Mouse (Mus musculus): ENCODE measurements at regions not wholly inside any gene's neighbourhood (a gene's known extent, or its start where the extent isn't known, plus 50 kb on each side); places are given as distances from the start of the nearest gene placed in this dataset.
"Not testable (repeated sequence)": the region's sequence is repeated elsewhere in the genome, so short reads cannot be mapped to it uniquely, and the experiment has no call there.

DNA sequence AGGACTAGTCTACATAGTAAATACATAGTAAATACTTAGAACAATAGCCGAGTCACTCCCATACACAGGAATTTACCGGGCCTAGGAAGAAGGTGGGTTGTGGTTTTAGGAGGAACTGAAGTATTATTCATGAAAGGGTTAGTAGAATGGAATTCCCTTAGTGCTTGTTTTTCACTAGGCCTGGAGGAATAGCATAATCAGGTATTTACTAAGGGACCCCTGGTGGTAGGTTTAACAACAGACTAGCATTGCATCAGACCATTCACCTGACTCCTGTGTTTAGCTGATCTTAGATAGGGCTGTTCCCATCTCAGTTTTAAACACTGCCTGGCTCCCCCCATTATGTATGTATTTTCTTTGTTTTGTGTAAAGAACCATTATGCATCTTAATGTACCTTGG is 339.0 kb downstream of the Dync2h1 start:
- not testable (repeated sequence) for ATAC-seq (ENCODE audit: insufficient read depth, low FRiP score, low read depth); H3K9ac ChIP-seq; H3K36me3 ChIP-seq; H3K27me3 ChIP-seq (replicated peaks); H3K9me3 ChIP-seq; H3K27ac ChIP-seq; H3K4me1 ChIP-seq; H3K4me3 ChIP-seq (replicated peaks); H3K4me2 ChIP-seq
- 80% methylated on average over 2 of the region's 2 CpGs for WGBS

DNA sequence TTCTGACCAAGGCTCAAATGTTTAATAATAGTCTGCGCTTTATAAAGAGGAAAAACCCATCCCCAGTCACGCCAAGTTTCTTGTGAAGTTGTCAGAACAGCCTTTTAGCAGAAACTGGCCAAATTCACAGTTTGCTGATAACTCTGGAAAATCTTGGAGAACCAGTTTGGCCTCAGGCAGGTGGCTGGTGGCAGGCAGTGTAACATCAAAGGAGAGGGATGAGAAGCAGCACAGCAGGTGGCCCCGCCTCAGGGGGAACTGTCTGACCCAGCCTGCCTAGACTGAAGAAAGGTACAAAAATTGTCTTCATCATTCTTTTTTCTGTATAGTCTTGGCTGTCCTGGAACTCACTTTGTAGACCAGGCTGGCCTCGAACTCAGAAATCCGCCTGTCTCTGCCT is 349.3 kb downstream of the Dync2h1 start:
- H3K4me3 ChIP-seq (replicated peaks); H3K27me3 ChIP-seq (replicated peaks); H3K9me3 ChIP-seq; H3K4me1 ChIP-seq; H3K4me2 ChIP-seq; H3K27ac ChIP-seq; H3K36me3 ChIP-seq; H3K9ac ChIP-seq; ATAC-seq (ENCODE audit: insufficient read depth, low FRiP score, low read depth): not testable (repeated sequence)
- WGBS, result 61% methylated on average over 5 of the region's 5 CpGs

DNA sequence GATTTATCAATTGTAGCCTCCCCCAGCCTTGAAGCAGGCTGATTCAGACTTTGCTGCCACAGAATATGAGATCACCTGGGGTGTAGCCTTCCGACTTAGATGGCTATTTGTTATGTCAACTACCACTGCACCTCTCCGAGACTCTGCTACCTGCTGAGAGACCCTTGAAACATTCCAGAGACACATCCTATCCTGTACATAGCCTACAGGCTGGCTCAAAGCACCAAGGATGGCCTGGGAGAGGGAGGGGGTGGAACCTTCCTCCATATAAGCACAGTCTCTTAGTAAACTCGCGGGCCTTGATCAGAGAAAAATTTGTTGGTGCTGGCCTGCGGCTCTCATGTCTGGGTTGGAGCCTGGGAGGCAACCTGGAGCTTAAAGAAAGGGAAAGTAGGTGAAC is 349.8 kb downstream of the Dync2h1 start:
- no peak for ATAC-seq (ENCODE audit: insufficient read depth, low FRiP score, low read depth)
- 58% methylated on average over 5 of the region's 5 CpGs for WGBS

DNA sequence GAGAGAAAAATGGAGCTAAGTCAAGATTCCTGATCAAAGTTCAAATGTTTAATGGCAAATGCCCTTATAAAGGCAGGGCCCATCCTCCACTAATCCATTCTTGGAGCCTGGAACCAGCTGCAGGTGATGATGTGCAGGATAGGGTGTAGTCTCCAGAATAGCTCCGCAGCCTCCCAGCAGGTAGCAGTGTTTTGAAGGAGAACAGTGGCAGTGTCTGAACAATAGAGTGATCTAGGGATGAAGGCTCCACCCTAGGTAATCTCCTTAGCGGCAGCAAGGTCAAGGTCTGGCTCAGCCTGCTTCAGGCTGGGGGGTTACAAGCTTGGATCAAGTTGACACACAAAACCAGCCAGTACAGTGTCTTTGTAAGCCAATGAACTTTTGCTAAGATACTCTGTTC is 351.4 kb downstream of the Dync2h1 start:
- no peak overlapping the region for H3K27ac ChIP-seq
- H3K9me3 ChIP-seq, result no peaks in the 10 kb centered on the region
- H3K4me1 ChIP-seq, result no peaks in the 10 kb centered on the region
- H3K27me3 ChIP-seq (replicated peaks), result no peaks in the 10 kb centered on the region
- no peaks in the 10 kb centered on the region for H3K36me3 ChIP-seq
- 56% methylated on average over 2 of the region's 2 CpGs for WGBS
- no peak overlapping the region for H3K4me2 ChIP-seq
- H3K9ac ChIP-seq, result no peak overlapping the region
- no peak for ATAC-seq (ENCODE audit: insufficient read depth, low FRiP score, low read depth)
- no peak overlapping the region for H3K4me3 ChIP-seq (replicated peaks)

More for the DNA sequence above, 349.8 kb downstream of the Dync2h1 start:
- H3K36me3 ChIP-seq, result no peaks in the 10 kb centered on the region
- H3K9me3 ChIP-seq, result no peaks in the 10 kb centered on the region
- no peaks in the 10 kb centered on the region for H3K4me1 ChIP-seq
- no peak overlapping the region for H3K9ac ChIP-seq
- no peak overlapping the region for H3K27ac ChIP-seq
- no peaks in the 10 kb centered on the region for H3K27me3 ChIP-seq (replicated peaks)
- no peak overlapping the region for H3K4me2 ChIP-seq
- H3K4me3 ChIP-seq (replicated peaks), result no peak overlapping the region

DNA sequence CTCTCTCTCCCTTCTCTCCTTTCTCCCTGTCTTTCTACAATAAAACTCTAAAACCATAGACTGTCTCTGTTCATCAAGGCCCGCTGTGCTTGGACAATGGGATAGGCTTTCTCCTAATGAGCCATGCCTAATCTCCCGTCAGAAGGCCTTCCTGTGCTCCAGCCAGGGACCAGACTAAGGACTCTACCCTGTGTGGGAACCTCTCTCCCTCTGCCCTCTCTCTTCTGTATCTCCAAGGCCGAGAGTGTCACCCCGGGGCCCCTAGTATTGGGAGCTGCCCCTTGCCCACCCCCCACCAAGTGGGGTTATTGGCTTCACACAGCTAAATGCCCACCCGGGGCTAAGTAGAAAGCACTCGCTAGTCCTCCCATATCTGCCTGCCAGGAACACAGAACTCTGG is 352.6 kb downstream of the Dync2h1 start:
- H3K4me2 ChIP-seq; H3K4me3 ChIP-seq (replicated peaks); H3K4me1 ChIP-seq; H3K27ac ChIP-seq; ATAC-seq (ENCODE audit: insufficient read depth, low FRiP score, low read depth); H3K36me3 ChIP-seq; H3K9ac ChIP-seq; H3K9me3 ChIP-seq; H3K27me3 ChIP-seq (replicated peaks): not testable (repeated sequence)
- WGBS, result 81% methylated on average over 6 of the region's 6 CpGs

DNA sequence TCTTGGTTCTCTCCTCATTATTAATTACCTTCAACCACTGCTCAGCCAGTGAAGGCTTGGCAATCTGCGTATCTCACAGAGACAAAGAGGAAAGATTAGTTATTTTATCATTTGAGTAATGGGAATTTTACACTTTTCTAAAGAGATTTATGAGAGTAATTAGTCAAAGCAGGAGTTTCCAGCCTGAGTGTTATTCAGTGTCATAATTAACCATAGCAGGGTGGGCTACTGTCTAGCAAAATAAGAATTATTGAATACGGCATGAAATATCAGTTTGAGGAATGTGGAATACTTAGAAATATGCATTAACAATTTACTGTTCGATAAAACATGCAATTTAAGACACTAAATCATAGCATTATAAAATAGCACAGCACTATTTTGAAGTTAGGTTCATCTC is 357.7 kb downstream of the Dync2h1 start:
- no peaks in the 10 kb centered on the region for H3K9me3 ChIP-seq
- no peak overlapping the region for H3K4me3 ChIP-seq (replicated peaks)
- H3K4me1 ChIP-seq, result no peaks in the 10 kb centered on the region
- no peaks in the 10 kb centered on the region for H3K27me3 ChIP-seq (replicated peaks)
- H3K27ac ChIP-seq, result no peak overlapping the region
- no peaks in the 10 kb centered on the region for H3K36me3 ChIP-seq
- H3K9ac ChIP-seq, result no peak overlapping the region
- no peak overlapping the region for H3K4me2 ChIP-seq
- no peak for ATAC-seq (ENCODE audit: insufficient read depth, low FRiP score, low read depth)
- 68% methylated on average over 3 of the region's 3 CpGs for WGBS

DNA sequence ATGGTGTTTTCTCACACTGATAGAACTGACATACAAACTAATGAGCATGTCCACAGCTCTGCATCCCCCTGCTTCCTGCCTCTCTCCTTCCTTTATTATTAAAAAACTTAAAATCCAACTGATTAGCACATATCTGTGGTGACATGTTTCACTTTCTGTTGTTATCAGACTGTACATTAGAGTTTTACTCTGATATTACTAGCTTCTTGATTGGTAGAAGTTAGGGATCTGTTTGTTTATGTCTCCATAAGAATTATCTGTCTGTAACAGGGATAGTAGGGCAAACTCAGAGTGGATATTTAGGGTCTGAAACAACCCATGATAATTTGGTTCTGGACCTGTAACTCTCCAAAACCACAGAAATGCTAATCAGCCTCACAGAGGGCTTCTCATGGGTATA is 358.6 kb downstream of the Dync2h1 start:
- ATAC-seq (ENCODE audit: insufficient read depth, low FRiP score, low read depth), result no peak
- no peak overlapping the region for H3K4me3 ChIP-seq (replicated peaks)

DNA sequence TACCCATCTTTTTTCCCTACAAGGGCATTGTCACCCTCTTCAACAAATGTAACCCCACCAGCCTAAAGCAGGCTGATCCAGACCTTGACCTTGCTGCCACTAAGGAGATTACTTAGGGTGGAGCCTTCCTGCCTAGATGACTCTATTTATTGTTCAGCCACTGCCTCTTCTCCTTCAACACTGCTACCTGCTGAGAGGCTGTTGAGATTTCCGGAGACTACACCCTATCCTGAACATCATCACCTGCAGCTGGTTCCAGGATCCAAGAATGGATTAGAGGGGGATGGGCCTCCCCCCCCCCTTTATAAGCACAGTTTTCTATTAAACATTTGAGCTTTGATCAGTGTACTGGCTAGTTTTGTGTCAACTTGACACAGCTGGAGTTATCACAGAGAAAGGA is 360.3 kb downstream of the Dync2h1 start:
- not testable (repeated sequence) for H3K9me3 ChIP-seq; H3K27ac ChIP-seq; H3K4me3 ChIP-seq (replicated peaks); H3K27me3 ChIP-seq (replicated peaks); H3K4me1 ChIP-seq; H3K4me2 ChIP-seq; H3K36me3 ChIP-seq; ATAC-seq (ENCODE audit: insufficient read depth, low FRiP score, low read depth); H3K9ac ChIP-seq
- 83% methylated on average over 1 of the region's 1 CpGs for WGBS

More for the DNA sequence above, 358.6 kb downstream of the Dync2h1 start:
- no peaks in the 10 kb centered on the region for H3K9me3 ChIP-seq
- H3K4me1 ChIP-seq, result no peaks in the 10 kb centered on the region
- H3K27me3 ChIP-seq (replicated peaks), result no peaks in the 10 kb centered on the region
- H3K27ac ChIP-seq, result no peak overlapping the region
- H3K36me3 ChIP-seq, result no peaks in the 10 kb centered on the region
- no peak overlapping the region for H3K4me2 ChIP-seq
- H3K9ac ChIP-seq, result no peak overlapping the region

DNA sequence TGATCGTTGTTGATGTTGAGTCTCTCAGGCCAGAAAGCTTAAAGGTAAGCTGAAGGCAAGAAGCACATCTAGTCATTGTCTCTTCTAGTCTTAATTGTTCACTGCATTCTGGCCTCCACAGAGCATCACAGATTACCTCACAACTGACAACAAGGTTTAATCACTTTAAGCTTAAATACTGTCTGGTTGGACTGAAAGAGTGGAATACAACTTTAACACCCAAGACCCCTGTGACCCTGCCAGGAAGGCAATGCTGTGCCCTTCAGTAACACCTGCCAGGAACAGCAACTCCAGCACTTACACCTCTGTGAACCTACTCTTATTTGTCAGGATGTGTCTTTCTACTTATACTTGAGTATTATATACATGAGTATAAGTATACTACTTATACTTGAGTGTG is 360.7 kb downstream of the Dync2h1 start:
- WGBS, result 74% methylated on average over 1 of the region's 1 CpGs
- no peak for ATAC-seq (ENCODE audit: insufficient read depth, low FRiP score, low read depth)

DNA sequence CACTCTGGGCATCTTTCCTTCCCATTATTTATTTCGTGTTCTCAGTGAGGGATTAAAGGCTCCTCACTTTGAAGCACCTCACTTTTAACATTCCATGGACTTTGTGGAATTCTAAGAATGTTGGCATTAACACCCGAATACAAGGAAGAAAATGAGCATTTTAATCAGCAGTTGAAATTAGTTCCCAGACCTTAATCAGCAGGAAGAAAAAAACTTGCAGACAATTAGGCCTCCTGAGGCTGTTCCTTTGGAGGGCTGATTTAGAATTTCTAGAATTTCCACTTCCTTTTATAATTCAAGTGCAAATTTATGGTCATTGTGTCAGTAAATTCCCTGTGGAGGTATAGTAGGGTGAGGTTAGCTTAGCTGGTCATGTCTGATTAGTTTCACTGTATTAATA is 407.6 kb downstream of the Dync2h1 start:
- H3K4me3 ChIP-seq (replicated peaks), result no peak overlapping the region
- H3K9me3 ChIP-seq, result no peaks in the 10 kb centered on the region
- H3K27ac ChIP-seq, result no peak overlapping the region
- 35% methylated on average over 2 of the region's 2 CpGs for WGBS
- no peak overlapping the region for H3K9ac ChIP-seq
- H3K4me2 ChIP-seq, result no peak overlapping the region
- H3K4me1 ChIP-seq, result no peaks in the 10 kb centered on the region
- H3K36me3 ChIP-seq, result no peaks in the 10 kb centered on the region
- H3K27me3 ChIP-seq (replicated peaks), result no peaks in the 10 kb centered on the region
- ATAC-seq (ENCODE audit: insufficient read depth, low FRiP score, low read depth), result no peak

More for the DNA sequence above, 360.7 kb downstream of the Dync2h1 start:
- no peaks in the 10 kb centered on the region for H3K36me3 ChIP-seq
- H3K4me3 ChIP-seq (replicated peaks), result no peak overlapping the region
- no peaks in the 10 kb centered on the region for H3K4me1 ChIP-seq
- no peak overlapping the region for H3K27ac ChIP-seq
- no peaks in the 10 kb centered on the region for H3K9me3 ChIP-seq
- no peak overlapping the region for H3K4me2 ChIP-seq
- no peak overlapping the region for H3K9ac ChIP-seq
- H3K27me3 ChIP-seq (replicated peaks), result no peaks in the 10 kb centered on the region

DNA sequence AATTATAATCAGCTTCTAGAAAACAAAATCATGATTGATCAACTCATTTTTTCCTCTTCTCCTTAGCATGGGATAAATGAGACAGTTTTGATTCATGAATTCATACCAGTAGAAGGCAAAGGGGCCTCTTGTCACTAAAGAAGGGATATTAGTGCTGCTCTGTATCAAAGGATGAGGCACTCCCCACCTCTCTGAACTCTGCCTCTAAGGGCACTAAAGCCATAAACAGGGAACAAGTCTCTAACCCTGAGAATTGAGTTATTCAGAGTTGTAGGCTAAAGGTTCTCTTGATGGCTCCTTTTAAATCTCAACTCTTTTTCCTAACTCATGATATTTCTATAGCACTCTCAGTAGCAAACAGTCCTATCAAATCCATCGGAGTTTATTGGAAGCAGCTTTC is 442.8 kb downstream of the Dync2h1 start:
- ATAC-seq (ENCODE audit: insufficient read depth, low FRiP score, low read depth), result no peak
- Histone ChIP-seq H3K4me3 (replicated peaks) (no peak overlapping the region), H3K27me3 (replicated peaks) (no peaks in the 10 kb centered on the region), H3K27ac (no peak overlapping the region), H3K9ac (no peak overlapping the region), H3K4me2 (no peak overlapping the region), H3K36me3 (no peaks in the 10 kb centered on the region), H3K4me1 (no peaks in the 10 kb centered on the region), H3K9me3 (no peaks in the 10 kb centered on the region)
- 92% methylated on average over 1 of the region's 1 CpGs for WGBS

DNA sequence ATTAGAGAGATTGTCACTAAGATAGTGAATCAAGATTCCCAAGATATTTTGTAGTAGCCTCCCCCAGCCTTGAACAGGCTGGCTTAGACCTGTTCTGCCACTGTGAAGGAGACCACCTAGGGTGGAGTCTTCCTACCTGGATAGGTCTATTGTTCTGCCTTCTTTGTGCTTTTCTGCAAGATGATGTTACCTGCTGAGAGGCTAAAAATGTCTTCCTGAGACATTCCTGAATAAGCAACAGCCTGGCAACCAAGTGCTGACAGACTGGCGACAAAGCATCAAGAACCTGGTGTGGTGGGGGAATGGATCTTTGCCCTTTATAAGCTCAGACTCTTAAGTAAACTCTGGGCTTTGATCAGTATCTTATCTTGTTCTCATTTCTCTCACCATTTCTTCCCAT is 447.8 kb downstream of the Dync2h1 start:
- H3K27me3 ChIP-seq (replicated peaks), result no peaks in the 10 kb centered on the region
- no peak for ATAC-seq (ENCODE audit: insufficient read depth, low FRiP score, low read depth)
- WGBS, result 67% methylated on average over 1 of the region's 1 CpGs

DNA sequence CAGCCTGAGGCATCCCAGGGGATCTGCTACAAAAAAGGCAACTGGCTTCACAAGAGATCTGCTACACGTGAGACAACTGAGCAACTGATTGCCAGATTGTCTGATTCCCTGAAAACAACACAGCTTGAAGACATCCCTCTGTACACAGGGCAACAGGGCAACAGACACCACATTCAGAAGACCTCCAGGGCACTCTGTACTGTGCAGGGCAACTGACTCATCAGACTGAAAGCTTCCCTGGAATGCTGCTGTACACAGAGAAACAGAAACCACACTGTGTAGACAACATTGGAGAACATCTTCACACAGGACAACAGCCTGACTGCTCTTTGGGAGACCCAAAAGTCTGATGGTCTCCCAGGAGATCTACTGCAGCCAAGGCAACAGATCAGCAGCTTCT is 456.8 kb upstream of the Ddi1 start:
- no peak for ATAC-seq (ENCODE audit: insufficient read depth, low FRiP score, low read depth)
- Histone ChIP-seq H3K27me3 (replicated peaks) (no peaks in the 10 kb centered on the region), H3K36me3 (no peaks in the 10 kb centered on the region), H3K4me3 (replicated peaks) (no peak overlapping the region), H3K27ac (no peak overlapping the region), H3K4me2 (no peak overlapping the region), H3K9me3 (no peaks in the 10 kb centered on the region), H3K4me1 (no peaks in the 10 kb centered on the region), H3K9ac (no peak overlapping the region)
- 78% methylated on average over 1 of the region's 1 CpGs for WGBS

More for the DNA sequence above, 447.8 kb downstream of the Dync2h1 start:
- H3K9me3 ChIP-seq, result no peaks in the 10 kb centered on the region
- no peak overlapping the region for H3K4me3 ChIP-seq (replicated peaks)
- no peak overlapping the region for H3K27ac ChIP-seq
- H3K9ac ChIP-seq, result no peak overlapping the region
- no peaks in the 10 kb centered on the region for H3K36me3 ChIP-seq
- no peak overlapping the region for H3K4me2 ChIP-seq
- H3K4me1 ChIP-seq, result no peaks in the 10 kb centered on the region
